Mouse (Mus musculus) regulatory T cell (primary cell): ENCODE data around the gene E2f6.

Experiments used
- in situ Hi-C: fragments of 300-600 bp; cut with MboI, MseI; formaldehyde crosslinking; loops from one replicate; pipeline ENCODE4 v1.15.1; 2025; ENCODE audit warnings: high pct_unique_total_duplicates

E2f6 gene

DNA sequence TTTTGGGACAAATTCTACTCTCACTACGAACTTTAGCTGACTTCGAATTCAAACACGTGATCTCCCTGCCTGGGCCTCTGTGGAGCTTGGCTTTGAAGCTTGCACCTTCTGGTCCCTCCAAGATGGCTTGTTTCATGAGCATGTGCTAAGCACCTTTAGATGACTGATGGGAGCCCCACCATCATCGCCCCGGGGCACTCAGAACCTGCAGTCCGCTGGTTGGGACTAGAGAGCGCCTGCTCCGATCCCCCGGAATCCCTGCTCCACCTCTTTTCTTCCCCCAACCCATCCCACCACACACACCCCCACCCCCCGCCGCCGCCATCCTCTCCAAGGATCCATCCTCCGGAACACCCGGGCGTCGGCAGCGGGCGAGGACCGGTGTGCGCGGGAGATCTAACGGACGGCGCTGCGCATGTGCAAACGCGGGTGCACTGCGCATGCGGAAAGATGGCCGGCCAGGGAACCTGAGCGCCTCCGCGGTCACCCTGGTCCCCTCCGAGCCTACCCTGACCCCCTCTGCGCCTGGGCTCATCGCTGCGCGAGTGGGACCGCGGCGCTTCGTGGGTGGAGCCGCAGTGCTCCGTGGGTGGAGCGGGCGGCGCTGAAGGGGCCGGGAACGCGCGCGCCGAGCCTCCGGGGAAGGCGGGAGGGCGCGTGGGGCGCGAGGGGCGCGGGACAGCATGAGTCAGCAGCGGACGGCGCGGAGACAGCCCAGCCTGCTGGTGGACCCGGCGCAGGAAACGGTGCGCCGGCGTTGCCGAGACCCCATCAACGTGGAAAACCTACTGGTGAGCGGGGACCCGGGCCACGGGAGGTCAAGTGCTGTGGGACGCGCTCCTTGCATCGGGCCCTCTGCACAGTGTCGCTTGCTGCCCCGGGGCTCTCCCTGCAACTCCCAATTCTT is at the start of gene E2f6:
E2f6 (plus strand) TSS at position 439 of the 907 bp plus-strand sequence.
- in situ Hi-C loops = no loop called here

DNA sequence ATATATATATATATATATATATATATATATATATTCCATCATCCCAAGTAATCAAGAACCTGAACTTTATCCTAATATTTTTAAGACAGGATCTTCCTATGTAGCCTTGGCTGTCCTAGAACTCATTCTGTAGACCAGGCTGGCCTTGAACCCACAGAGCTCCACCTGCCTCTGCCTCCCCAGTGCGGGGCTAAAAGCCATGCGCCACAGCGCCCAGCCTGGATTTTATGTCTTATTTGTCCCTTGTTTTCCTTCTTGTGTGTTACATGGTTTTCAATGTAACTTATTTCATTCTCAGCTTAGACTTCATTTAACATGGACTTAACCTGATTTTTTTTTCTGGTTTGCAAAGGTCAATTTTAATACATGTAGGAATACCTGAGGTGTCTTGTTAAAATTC is 49.3 kb upstream of the E2f6 start:
- in situ Hi-C loops = no loop called here

DNA sequence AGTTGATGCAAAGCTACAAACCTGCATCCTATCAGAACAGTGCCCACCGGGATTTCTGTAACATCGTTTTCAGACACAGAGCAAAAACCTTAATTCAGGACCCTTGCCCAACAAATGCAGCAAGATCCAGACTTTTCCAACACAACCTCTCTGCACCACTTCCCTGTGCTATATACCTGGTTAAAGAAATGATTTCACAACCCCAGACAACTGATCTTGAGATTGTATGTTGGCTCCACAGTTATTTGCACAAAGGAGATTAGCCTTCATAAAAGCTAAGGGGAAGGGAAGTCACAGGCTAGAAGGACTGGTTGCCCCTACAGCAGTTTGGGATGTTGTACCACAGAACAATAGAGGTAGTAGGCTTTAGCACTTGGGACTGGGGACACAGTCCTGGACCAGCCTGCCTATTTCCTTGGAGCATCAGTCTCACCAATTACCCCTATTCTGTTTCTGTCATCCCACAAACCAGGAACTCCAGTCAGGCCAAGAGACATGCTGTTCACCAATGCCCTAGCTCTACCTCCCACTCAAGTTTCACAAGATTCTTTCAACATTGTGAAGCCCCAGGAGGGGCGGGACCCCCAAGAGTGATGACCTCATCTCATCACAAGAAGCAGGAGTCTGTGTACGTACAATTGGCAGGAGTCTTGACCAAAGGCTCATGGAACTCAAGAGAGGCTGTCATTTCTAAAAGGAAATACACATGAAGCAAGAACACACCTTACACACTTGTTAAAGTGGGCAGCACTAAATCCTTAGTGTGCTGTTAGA is 46.9 kb upstream of the E2f6 start:
- in situ Hi-C loops = no loop called here

DNA sequence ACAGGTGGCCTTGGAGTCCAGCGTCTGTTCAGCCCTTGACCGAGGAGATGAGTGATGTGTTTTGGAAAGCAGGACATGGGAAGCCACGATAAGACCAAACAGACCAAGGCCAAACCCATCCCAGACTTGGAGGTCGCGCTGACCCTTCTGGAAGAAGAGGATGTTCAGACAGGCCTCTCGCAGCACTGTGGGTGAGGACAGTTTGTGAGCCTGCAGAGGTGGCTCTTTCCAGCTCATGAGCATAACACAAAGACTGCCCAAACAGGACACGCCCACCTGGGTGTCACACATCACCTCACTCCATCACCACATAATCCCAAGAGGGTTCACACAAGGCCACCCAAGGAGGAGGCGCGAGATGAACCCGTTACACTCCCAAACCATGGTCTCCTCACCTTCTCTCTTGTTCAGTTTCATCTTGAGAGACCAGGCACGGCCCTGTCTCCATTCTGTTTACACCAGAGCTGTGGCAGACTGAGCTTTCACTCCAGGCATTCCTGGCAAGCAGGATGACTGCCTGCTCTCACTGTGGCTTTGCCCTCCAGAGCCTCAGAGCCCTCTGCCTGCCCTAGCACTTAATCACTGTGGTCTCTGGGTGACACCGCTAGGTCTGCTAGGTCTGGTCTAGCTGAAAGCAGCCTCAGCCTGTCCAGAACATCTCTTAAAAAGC is 45.9 kb upstream of the E2f6 start:
- in situ Hi-C loops = no loop called here

DNA sequence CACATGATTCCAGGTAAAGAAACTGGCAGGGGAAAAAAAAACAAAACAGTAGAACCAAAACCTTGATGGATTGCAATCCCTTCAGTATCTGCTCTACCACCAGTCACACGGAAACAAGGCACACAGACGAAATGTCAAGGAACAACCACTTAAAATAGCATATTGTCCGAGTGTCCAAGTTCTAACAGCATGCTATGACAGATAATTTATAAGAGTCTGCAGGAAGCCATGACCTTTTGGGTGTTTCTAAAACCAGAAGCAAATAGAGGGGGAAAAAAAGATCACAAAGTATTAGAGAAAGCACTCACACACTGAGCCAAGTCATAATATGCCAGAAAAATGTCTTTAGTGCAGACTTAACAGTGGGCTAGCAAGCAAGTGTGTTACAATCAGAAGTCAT is 42.5 kb upstream of the E2f6 start:
- in situ Hi-C loops = no loop called here

DNA sequence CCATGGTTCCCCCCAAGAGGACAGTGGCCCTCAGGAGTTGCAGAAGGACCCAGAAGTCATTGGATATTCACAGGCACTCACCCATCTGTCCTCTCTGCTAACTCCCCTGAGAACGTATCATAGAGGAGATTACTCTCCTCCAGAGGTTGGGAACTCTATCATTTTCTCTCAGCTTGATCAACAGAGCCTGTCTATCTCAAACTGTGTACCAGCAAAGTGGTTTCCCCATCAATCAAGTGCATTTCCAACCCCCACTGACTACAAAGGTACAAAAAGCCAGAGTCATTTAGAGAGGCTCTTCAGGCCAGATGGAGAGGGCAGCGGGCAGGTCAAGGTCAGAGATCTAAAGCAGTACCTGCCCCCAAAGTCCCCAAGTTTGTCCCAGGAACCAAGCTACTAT is 42.1 kb upstream of the E2f6 start:
- in situ Hi-C loops = no loop called here

DNA sequence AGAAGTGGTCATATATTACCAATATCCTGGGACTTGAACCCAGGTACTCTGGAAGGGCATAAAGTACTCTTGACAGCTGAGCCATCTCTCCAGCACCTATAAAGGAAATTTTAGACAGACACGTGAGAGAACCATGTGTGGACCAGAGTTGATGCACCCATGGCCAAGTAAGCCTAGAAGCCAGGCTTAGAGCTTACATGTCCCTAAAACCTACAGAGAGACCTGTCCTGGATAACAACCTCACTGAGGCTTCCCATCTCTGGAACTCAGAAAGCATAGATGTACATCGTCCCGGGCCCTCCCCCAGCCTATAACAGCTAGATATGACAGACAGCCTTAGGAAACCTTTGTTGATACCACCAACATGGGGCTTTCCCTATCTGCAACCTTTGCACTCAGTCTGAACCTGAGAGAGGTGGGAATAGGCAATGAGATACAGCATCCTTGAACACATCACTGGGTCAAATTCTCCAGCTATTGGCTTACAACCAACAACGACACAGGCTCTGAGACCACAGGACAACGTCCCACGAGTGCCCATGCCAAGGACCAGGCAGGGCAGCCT is 41.1 kb upstream of the E2f6 start:
- in situ Hi-C loops = no loop called here

DNA sequence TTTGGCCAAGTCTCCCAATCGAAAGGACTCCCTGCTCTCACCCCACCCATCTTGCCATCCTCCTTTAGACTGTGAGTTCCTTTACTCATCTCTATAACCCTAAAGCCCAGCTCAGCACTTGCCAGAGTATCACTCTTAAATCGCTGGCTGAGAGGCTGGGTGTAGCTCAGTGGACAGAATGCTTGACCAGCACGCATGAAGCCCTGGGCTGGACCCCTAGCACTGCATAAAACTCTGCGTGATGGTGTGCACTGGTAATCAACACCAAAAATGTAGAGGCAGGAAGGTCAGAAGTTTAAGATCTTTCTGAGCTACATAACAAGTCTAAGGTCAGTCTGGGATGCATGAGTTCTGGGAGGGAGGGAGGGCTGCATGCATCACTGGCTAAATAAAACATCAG is 36.2 kb upstream of the E2f6 start:
- in situ Hi-C loops = no loop called here

DNA sequence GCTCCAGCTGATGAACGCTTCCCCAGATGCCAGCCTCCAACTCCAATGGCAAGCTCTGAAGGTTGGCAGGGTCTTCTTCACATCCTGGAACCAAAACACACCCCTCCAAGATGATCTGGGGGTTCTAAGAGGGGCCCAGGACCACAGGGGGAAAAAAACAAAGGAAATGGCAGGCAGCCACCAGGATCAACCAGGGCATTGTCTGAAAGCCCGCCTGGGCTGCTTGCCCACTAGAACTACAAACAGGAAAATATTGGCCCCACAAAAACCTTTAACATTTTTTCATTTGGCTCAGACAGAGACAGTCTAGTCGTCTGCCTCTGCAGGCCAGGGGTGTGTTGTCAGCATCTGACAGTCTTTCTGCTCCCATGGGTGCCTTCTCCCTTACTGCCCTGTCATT is 35.4 kb upstream of the E2f6 start:
- in situ Hi-C loops = no loop called here

DNA sequence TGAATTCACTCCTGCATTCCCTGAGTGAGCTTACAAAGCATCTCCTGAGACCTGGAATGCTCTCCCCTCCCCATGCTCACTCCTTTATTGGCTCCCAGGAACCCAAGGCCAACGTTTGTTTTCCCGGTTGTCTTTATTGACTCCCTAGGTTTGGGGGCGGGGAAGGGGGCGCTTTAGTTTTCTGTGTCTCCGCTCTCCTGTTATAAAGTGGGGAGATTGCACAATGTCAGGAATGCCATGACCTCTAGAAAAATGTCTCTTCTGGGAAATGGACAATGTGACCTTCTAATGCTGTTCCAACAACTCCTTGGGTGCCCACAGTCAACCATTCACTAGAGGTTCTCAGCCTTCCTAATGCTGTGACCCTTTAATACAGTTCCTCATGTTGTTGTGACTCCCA is 32.2 kb upstream of the E2f6 start:
- in situ Hi-C loops = no loop called here

DNA sequence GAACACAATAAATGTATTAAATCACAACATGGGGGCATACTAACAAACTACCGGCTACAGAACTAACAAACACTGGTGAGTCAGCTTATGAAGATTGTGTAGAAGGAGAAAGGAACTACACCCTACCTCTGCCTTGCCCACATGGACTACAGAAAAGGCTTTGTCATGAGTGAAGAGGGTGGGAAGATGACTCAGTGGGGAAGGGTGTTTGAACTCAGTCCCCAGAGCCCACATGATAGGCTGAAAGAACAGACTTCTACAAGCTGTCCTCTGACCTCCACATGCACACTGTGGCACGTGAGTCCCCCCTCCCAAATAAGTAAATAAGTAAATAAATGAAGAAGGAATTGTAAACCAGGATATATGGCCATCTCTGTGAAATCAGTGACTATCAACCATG is 31.6 kb upstream of the E2f6 start:
- in situ Hi-C loops = no loop called here

DNA sequence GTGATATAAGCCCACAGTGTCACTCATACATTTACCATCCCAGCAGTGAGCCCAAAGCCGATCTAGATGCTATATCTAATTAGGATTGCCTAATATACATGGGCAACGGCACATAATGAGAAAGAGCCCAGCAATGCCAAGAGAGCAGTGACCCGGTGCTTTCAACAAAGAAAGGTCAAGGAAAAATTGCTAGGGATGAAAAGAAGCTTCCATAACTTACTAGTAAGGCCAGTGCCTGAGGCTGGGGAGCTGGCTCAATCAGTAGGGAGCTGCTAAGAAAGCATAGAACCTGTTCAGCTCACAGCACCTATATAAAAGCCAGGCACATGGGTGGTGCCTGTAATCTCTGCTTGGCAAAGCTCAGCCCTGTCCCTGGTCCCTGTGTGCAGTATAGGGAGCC is 30.4 kb upstream of the E2f6 start:
- in situ Hi-C loops = no loop called here

DNA sequence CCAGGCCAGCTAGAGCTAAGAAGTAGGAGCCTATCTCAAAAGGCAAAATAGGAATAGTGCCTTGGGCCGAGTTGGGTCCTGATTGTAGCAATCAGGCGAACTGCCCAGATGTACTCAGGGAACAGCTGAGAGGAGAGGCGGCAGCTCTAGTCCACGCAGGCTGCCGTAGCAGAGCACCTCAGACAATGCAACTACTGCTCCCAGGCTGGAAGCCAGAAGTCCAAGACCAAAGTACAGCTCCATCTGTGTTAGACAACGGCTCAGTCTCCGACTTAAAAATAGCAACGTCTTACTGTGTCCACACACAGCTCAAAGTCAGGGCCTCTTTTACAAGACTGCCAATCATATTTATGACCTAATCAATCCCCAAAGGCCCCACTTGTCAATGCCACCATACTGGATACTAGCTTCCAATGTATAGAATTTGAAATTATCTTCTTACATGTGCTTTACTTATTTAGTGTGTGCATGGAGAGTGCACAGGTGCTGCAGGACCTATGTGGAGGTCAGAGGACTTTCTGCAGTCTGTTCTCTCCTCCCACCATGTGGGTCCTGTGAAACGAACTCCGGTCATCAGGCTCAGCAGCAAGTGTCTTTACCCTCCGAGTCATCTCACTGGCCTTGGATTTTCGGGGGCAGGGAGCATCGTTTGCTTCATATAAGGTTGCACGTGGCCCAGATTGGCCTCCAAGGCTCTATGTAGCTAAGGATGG is 29.6 kb upstream of the E2f6 start:
- in situ Hi-C loops = no loop called here

DNA sequence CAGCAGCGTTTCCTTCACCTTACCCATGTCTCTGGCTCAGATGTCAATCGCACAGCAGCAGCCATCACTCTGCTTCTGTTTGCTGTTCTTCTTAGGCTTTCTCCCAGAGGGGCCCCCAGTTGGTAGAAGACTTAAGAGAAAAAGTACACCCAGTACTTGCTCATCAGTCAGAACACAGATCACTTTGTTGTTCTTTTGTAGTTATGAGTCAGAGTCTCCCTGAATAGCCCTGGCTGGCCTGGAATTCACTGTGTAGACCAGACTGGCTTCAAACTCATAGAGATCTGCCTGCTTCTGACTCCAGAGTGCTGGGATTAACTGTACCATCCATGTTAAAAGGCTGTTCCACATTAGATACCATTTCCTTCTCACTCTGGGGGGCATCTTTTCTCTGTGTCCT is 22.2 kb upstream of the E2f6 start:
- in situ Hi-C loops = no loop called here

DNA sequence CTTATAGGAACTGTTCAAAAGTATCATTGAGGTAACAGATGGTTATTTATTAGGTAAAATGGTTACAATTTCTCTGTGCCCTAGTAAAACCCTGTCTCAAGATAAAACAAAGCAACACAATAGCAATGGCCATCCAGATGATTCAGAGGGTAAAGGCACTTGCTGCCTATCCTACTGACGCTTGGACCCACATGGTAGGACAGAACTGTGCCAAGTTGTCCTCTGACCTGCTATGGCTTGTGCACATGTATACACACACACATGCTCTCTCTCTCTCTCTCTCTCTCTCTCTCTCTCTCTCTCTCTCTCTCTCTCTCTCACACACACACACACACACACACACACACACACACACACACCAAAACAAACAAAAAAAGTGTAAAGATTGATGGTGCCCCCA is 21.6 kb upstream of the E2f6 start:
- in situ Hi-C loops = no loop called here

DNA sequence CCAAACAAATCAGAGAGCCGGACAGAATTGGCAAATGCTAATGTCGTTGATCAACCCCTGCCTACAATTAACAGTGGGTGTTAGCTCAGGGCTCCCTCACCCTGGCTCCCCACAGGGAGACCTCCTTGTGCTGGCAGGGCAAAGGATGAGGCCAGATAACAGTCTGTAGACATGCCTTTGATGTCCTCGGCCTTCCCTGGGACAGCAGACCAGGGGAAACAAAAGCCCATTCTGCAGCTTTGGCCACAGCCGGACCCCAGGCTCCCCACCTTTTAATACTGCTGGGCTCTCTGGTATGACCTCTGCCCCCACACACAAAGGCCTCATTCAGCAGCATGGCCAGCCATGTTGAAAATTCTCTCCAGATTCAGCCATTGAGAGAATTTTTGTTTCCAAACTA is 21.0 kb upstream of the E2f6 start:
- in situ Hi-C loops = no loop called here

DNA sequence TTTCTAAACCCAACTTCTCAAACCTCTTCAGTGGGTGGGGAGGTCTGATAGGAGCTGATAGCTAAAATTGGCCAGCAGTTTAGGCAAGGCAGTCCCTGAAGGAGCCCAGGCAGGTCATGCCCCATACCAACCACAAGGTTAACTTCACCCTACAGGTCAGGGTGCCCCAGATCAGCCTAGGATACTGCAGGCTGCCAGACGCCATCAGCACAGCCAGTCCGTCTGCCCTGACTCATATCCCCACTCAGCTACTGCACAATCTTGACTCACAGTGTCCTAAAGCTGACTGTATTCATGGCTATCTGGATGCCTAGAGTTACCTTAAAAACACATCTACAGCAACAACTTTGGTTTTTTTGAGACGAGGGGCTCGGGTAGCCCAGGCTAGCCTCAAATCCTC is 20.3 kb upstream of the E2f6 start:
- in situ Hi-C loops = no loop called here

DNA sequence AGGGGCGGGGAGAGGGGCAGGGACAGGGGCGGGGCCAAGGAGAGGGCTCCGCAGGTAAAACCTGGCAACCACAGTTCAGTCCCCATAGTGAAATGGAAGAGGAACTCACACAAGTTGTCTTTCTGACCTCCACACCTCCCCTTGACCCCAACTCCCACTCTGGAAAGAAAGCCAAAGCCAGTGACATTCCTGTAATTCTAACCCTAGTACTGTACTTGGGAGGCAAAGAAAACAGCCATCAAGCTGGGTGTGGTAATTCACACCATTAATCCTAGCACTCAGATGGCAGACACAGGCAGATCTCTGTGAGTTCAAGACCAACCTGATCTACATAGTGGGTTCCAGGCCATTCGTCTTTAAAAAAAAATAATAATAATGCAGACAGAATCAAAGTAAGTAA is 17.4 kb upstream of the E2f6 start:
- in situ Hi-C loops = no loop called here

DNA sequence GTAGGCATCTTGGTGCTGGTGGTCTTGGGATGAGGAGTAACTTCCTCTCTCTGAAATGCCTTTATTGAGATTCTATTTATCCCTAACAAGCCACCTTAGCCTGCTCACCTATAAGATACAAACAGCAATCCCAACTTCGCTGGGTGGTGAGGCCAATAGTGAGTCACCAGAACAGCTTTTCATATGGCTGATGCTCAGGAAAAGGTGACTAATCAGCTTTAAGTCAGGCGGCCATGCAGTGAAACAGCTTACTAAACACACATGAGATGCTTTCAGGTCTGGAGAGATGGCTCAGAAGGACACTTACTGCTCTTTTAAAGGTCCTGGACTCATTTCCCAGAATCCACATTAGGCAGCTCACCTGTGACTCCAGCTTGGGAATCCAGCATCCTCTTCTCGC is 15.0 kb upstream of the E2f6 start:
- in situ Hi-C loops = no loop called here

DNA sequence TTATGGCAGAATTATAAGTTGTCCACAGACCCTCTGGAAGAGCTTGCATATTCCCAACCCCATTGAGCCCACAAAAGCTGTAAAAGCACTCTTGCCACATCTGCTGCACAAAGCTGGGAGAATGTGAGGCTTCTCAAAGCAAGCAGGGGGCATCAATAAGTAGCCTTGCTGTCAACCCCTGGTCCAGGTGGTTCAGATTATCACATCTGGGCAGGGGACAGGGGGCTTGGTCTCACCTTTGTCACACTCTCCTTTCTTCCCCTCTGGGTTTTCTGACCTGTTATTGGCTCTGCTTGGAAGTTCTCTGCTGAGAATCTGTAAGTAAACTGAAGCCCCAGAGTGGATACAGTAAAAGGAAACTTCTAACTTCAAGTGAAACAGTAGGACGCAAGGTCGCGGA is 11.9 kb upstream of the E2f6 start:
- in situ Hi-C loops = no loop called here

DNA sequence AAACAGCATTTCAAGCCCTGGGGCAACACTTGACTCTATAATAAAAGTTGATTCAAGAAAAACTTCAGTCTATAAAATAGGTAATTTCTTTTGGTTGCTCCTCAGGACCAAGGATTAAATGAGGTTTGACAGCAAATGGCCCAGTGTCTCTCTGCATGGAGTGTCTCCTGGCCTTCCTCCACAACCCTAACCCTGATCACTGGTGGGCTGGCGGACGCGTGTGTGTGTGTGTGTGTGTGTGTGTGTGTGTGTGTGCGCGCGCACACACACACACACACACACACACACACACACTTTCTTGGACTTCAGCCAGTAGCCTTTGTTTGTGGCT is 10.9 kb upstream of the E2f6 start:
- in situ Hi-C loops = loop anchor here (5.0 to 10.0 kb wide), 2 partner anchors 83 to 215 kb away; no protein-coding TSS in a partner anchor
